Mouse (Mus musculus): ENCODE results near the gene Carhsp1.

Carhsp1 gene

GRCm38 (mm10) chr16:8671551-8672349, at the start of gene Carhsp1:
Gene Carhsp1 (minus strand): TSS chr16:8672155.
- peak; percentile 93 for DNase-seq (ENCODE audit: low read depth, low spot score)

GRCm38 (mm10) chr16:8720447-8720846, 48.5 kb upstream of the Carhsp1 start:
- no peak for DNase-seq (ENCODE audit: low read depth, low spot score)

GRCm38 (mm10) chr16:8717744-8718143, 45.8 kb upstream of the Carhsp1 start:
- DNase-seq (ENCODE audit: low read depth, low spot score): no peak

GRCm38 (mm10) chr16:8716300-8716699, 44.3 kb upstream of the Carhsp1 start:
- DNase-seq (ENCODE audit: low read depth, low spot score): no peak

GRCm38 (mm10) chr16:8715513-8716080, 43.6 kb upstream of the Carhsp1 start:
- no peak for DNase-seq (ENCODE audit: low read depth, low spot score)

GRCm38 (mm10) chr16:8714851-8715250, 42.9 kb upstream of the Carhsp1 start:
- no peak for DNase-seq (ENCODE audit: low read depth, low spot score)

- DNase-seq (ENCODE audit: low read depth, low spot score): no peak
Measured at GRCm38 (mm10) chr16:8711998-8712397, 40.0 kb upstream of the Carhsp1 start.

GRCm38 (mm10) chr16:8700586-8700985, 28.6 kb upstream of the Carhsp1 start:
- DNase-seq (ENCODE audit: low read depth, low spot score): no peak

- no peak for DNase-seq (ENCODE audit: low read depth, low spot score)
Measured at GRCm38 (mm10) chr16:8699556-8699955, 27.6 kb upstream of the Carhsp1 start.

GRCm38 (mm10) chr16:8691206-8691605, 19.3 kb upstream of the Carhsp1 start:
- no peak for DNase-seq (ENCODE audit: low read depth, low spot score)

- no peak for DNase-seq (ENCODE audit: low read depth, low spot score)
Measured at GRCm38 (mm10) chr16:8689979-8690656, 18.2 kb upstream of the Carhsp1 start.

- DNase-seq (ENCODE audit: low read depth, low spot score): no peak
Measured at GRCm38 (mm10) chr16:8687559-8688112, 15.7 kb upstream of the Carhsp1 start.

GRCm38 (mm10) chr16:8686871-8687535, 15.0 kb upstream of the Carhsp1 start:
- peak; percentile 86 for DNase-seq (ENCODE audit: low read depth, low spot score)

- peak; percentile 94 for DNase-seq (ENCODE audit: low read depth, low spot score)
Measured at GRCm38 (mm10) chr16:8686121-8686870, 14.3 kb upstream of the Carhsp1 start.

- DNase-seq (ENCODE audit: low read depth, low spot score): no peak
Measured at GRCm38 (mm10) chr16:8685087-8685486, 13.1 kb upstream of the Carhsp1 start.

GRCm38 (mm10) chr16:8680470-8680869, 8.5 kb upstream of the Carhsp1 start, which contains the start of gene Gm5767:
Gene Gm5767 (plus strand): TSS chr16:8680770.
- DNase-seq (ENCODE audit: low read depth, low spot score): no peak

- no peak for DNase-seq (ENCODE audit: low read depth, low spot score)
Measured at GRCm38 (mm10) chr16:8679780-8680179, 7.8 kb upstream of the Carhsp1 start.

- DNase-seq (ENCODE audit: low read depth, low spot score): no peak
Measured at GRCm38 (mm10) chr16:8678676-8679075, 6.7 kb upstream of the Carhsp1 start.

- DNase-seq (ENCODE audit: low read depth, low spot score): no peak
Measured at GRCm38 (mm10) chr16:8678035-8678434, 6.1 kb upstream of the Carhsp1 start.

GRCm38 (mm10) chr16:8676800-8677199, 4.8 kb upstream of the Carhsp1 start:
- DNase-seq (ENCODE audit: low read depth, low spot score): peak; percentile 77

GRCm38 (mm10) chr16:8676228-8676627, 4.3 kb upstream of the Carhsp1 start:
- peak; percentile 66 for DNase-seq (ENCODE audit: low read depth, low spot score)

All from c-Kit-negative CD71-positive TER-119-positive erythroid progenitor cells, embryonic 14.5 days (primary cell).